Mouse (Mus musculus) limb, embryonic 15.5 days (tissue): ENCODE data around the gene Pls1. TPM values are rescaled to one million over a fixed set of nuclear protein-coding genes. Genes with fewer than 3 reads are reported as not detected.

Experiments
- ATAC-seq: fragments of 200-750 bp; cut with Nextera tagmentation; 2 replicates; pipeline ENCODE4 v1.8.0; 2017; ENCODE audit warnings: low read depth, moderate TSS enrichment; ENCODE audit not compliant: insufficient number of reproducible peaks, low FRiP score, low TSS enrichment
- H3K27ac ChIP-seq: fragments of 300-500 bp; sonication (generic); 2 replicates; pipeline ENCODE4 v1.5.1; 2015; ENCODE audit warnings: moderate library complexity, mild to moderate bottlenecking, inconsistent platforms
- H3K27me3 ChIP-seq: fragments of 300-500 bp; sonication (generic); 2 replicates; pipeline ENCODE4 v1.6.1; 2015; ENCODE audit warnings: inconsistent platforms
- H3K36me3 ChIP-seq: fragments of 300-500 bp; sonication (generic); 2 replicates; pipeline ENCODE4 v1.6.1; 2015; ENCODE audit warnings: inconsistent platforms
- H3K4me1 ChIP-seq: fragments of 300-500 bp; sonication (generic); 2 replicates; pipeline ENCODE4 v1.6.1; 2015; ENCODE audit warnings: inconsistent platforms
- H3K4me2 ChIP-seq: fragments of 300-500 bp; sonication (generic); 2 replicates; pipeline ENCODE4 v1.6.1; 2015; ENCODE audit warnings: mild to moderate bottlenecking, inconsistent platforms
- H3K4me3 ChIP-seq: fragments of 300-500 bp; sonication (generic); 2 replicates; pipeline ENCODE4 v1.5.1; 2015; ENCODE audit warnings: mild to moderate bottlenecking, inconsistent platforms
- H3K9ac ChIP-seq: fragments of 300-500 bp; sonication (generic); 2 replicates; pipeline ENCODE4 v1.6.1; 2015; ENCODE audit warnings: inconsistent platforms
- H3K9me3 ChIP-seq: fragments of 300-500 bp; sonication (generic); 2 replicates; pipeline ENCODE4 v1.6.1; 2016; ENCODE audit warnings: inconsistent platforms
- WGBS: fragments of 180-500 bp; shearing (Covaris S2); methylation state at CpG from one replicate; pipeline ENCODE4 v1.1.7; 2015; 5-methylcytosine and 5-hydroxymethylcytosine counted together
- polyA plus RNA-seq: library from polyadenylated mRNA; unstranded; fragments of >200 nt; fragmentation: Nextera tagmentation; extraction: Ambion mirVana; gene quantifications from 2 replicates; pipeline ENCODE4 v1.2.1, GENCODE M21; 2015

The Pls1 gene
- polyA plus RNA-seq, 1 experiment from 2014 or later = 1.5 TPM

GRCm38 (mm10) chr9:95834799-95835198 is 10.3 kb downstream of the Pls1 start:
- no peak overlapping the region for H3K4me3 ChIP-seq
- no peaks in the 10 kb centered on the region for H3K4me1 ChIP-seq
- no peaks in the 10 kb centered on the region for H3K27me3 ChIP-seq
- H3K9me3 ChIP-seq = no peaks in the 10 kb centered on the region
- no peak overlapping the region for H3K9ac ChIP-seq
- no peak for ATAC-seq
- no peak overlapping the region for H3K4me2 ChIP-seq
- H3K36me3 ChIP-seq = no peaks in the 10 kb centered on the region
- no peak overlapping the region for H3K27ac ChIP-seq
- 65% methylated on average over 3 of the region's 3 CpGs for WGBS

GRCm38 (mm10) chr9:95832758-95833157 is 12.4 kb downstream of the Pls1 start:
- Histone ChIP-seq H3K4me2 (no peak overlapping the region), H3K27me3 (no peaks in the 10 kb centered on the region), H3K9ac (no peak overlapping the region), H3K9me3 (no peaks in the 10 kb centered on the region), H3K4me3 (no peak overlapping the region), H3K27ac (no peak overlapping the region), H3K36me3 (no peaks in the 10 kb centered on the region), H3K4me1 (no peaks in the 10 kb centered on the region)
- ATAC-seq = no peak
- WGBS = 83% methylated on average over 3 of the region's 3 CpGs

- Histone ChIP-seq H3K27ac (no peak overlapping the region), H3K36me3 (no peaks in the 10 kb centered on the region), H3K4me1 (no peaks in the 10 kb centered on the region), H3K9me3 (no peaks in the 10 kb centered on the region), H3K4me3 (no peak overlapping the region), H3K27me3 (no peaks in the 10 kb centered on the region), H3K4me2 (no peak overlapping the region), H3K9ac (no peak overlapping the region)
- ATAC-seq = no peak
- WGBS = 87% methylated on average over 5 of the region's 5 CpGs
Observed at GRCm38 (mm10) chr9:95827565-95827964, 17.5 kb downstream of the Pls1 start.

GRCm38 (mm10) chr9:95822531-95822930 is 22.6 kb downstream of the Pls1 start:
- H3K36me3 ChIP-seq = no peaks in the 10 kb centered on the region
- H3K27me3 ChIP-seq = no peaks in the 10 kb centered on the region
- H3K4me2 ChIP-seq = no peak overlapping the region
- WGBS = 74% methylated on average over 7 of the region's 7 CpGs
- H3K4me3 ChIP-seq = no peak overlapping the region
- no peak for ATAC-seq
- H3K9me3 ChIP-seq = no peaks in the 10 kb centered on the region
- H3K27ac ChIP-seq = no peak overlapping the region
- no peaks in the 10 kb centered on the region for H3K4me1 ChIP-seq
- H3K9ac ChIP-seq = no peak overlapping the region

GRCm38 (mm10) chr9:95815706-95816105 is 29.4 kb downstream of the Pls1 start:
- ATAC-seq = no peak
- no peaks in the 10 kb centered on the region for H3K9me3 ChIP-seq
- H3K4me1 ChIP-seq = peaks cover 3% of the 10 kb centered on the region; the same call in 1 of the 2 replicates
- no peak overlapping the region for H3K9ac ChIP-seq
- 70% methylated on average over 4 of the region's 4 CpGs for WGBS
- H3K27ac ChIP-seq = no peak overlapping the region
- no peaks in the 10 kb centered on the region for H3K27me3 ChIP-seq
- H3K36me3 ChIP-seq = no peaks in the 10 kb centered on the region
- H3K4me3 ChIP-seq = no peak overlapping the region
- H3K4me2 ChIP-seq = no peak overlapping the region

GRCm38 (mm10) chr9:95815015-95815673 is 30.0 kb downstream of the Pls1 start:
- no peaks in the 10 kb centered on the region for H3K36me3 ChIP-seq
- H3K9me3 ChIP-seq = no peaks in the 10 kb centered on the region
- H3K27me3 ChIP-seq = no peaks in the 10 kb centered on the region
- no peak overlapping the region for H3K4me3 ChIP-seq
- no peak overlapping the region for H3K27ac ChIP-seq
- peaks cover 3% of the 10 kb centered on the region; the same call in 1 of the 2 replicates for H3K4me1 ChIP-seq
- H3K9ac ChIP-seq = no peak overlapping the region
- no peak for ATAC-seq
- 82% methylated on average over 11 of the region's 11 CpGs for WGBS
- no peak overlapping the region for H3K4me2 ChIP-seq

- 62% methylated on average over 20 of the region's 20 CpGs for WGBS
- Histone ChIP-seq H3K27ac (no peak overlapping the region), H3K9me3 (no peaks in the 10 kb centered on the region), H3K27me3 (no peaks in the 10 kb centered on the region), H3K4me2 (no peak overlapping the region), H3K4me3 (no peak overlapping the region), H3K36me3 (no peaks in the 10 kb centered on the region), H3K4me1 (peaks cover 3% of the 10 kb centered on the region; the same call in 1 of the 2 replicates), H3K9ac (no peak overlapping the region)
- no peak for ATAC-seq
Observed at GRCm38 (mm10) chr9:95813721-95814531, 31.2 kb downstream of the Pls1 start.

GRCm38 (mm10) chr9:95811817-95812216 is 33.3 kb downstream of the Pls1 start:
- Histone ChIP-seq H3K4me1 (peaks cover 3% of the 10 kb centered on the region; the same call in 1 of the 2 replicates), H3K9ac (no peak overlapping the region), H3K9me3 (no peaks in the 10 kb centered on the region), H3K4me3 (no peak overlapping the region), H3K4me2 (no peak overlapping the region), H3K27ac (no peak overlapping the region), H3K27me3 (no peaks in the 10 kb centered on the region), H3K36me3 (no peaks in the 10 kb centered on the region)
- WGBS = 90% methylated on average over 4 of the region's 4 CpGs
- ATAC-seq = no peak

- Histone ChIP-seq H3K27ac (no peak overlapping the region), H3K4me3 (no peak overlapping the region), H3K36me3 (no peaks in the 10 kb centered on the region), H3K27me3 (no peaks in the 10 kb centered on the region), H3K4me2 (no peak overlapping the region), H3K4me1 (peaks cover 3% of the 10 kb centered on the region; the same call in 1 of the 2 replicates), H3K9me3 (no peaks in the 10 kb centered on the region), H3K9ac (no peak overlapping the region)
- no peak for ATAC-seq
- WGBS = 88% methylated on average over 4 of the region's 4 CpGs
Observed at GRCm38 (mm10) chr9:95809596-95809995, 35.5 kb downstream of the Pls1 start.

GRCm38 (mm10) chr9:95805449-95805848 is 39.7 kb downstream of the Pls1 start:
- Histone ChIP-seq H3K9ac (no peak overlapping the region), H3K27me3 (no peaks in the 10 kb centered on the region), H3K4me3 (no peak overlapping the region), H3K4me1 (no peaks in the 10 kb centered on the region), H3K4me2 (no peak overlapping the region), H3K27ac (no peak overlapping the region), H3K36me3 (no peaks in the 10 kb centered on the region), H3K9me3 (no peaks in the 10 kb centered on the region)
- WGBS = 86% methylated on average over 12 of the region's 12 CpGs
- no peak for ATAC-seq

- Histone ChIP-seq H3K27ac (no peak overlapping the region), H3K27me3 (no peaks in the 10 kb centered on the region), H3K36me3 (no peaks in the 10 kb centered on the region), H3K4me3 (no peak overlapping the region), H3K9me3 (no peaks in the 10 kb centered on the region), H3K9ac (no peak overlapping the region), H3K4me1 (no peaks in the 10 kb centered on the region), H3K4me2 (no peak overlapping the region)
- no peak for ATAC-seq
- 83% methylated on average over 3 of the region's 3 CpGs for WGBS
Observed at GRCm38 (mm10) chr9:95803783-95804182, 41.3 kb downstream of the Pls1 start.
